Mouse (Mus musculus): ENCODE measurements around the gene Park7.

DNA sequence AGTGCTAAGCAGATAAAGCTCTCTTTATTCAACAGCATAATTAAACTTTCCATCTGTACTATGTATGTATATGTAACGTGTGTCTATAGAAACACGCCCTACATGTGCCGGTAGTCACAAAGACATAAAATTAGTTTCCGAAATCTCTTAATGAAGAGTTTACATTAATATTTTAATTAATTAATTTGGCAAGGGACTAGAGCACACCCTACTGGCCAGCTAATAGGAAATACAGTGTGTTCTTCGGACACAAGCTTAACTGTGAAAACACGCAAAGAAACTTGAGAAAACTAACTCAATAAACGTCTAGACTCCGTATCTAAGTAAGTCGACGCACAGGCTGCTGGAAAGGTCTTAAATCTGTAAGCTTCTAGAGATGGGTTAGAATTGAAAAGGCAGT is 64.3 kb downstream of the Park7 start:
- TF ChIP-seq EP300 (optimal IDR thresholded peaks at IDR 0.05) (no peak), CTCF (IDR thresholded peaks at IDR 0.05; ENCODE audit: low read depth) (peak; percentile 80)

Measured in stomach, postnatal 0 days (tissue).